Comparison of ENCODE assay signal across 1 mouse cellular context in genomic region chr11:16999933-17000332, GRCm38 (mm10).
TF ChIP-seq lines count a peak whose summit lies in the region.

No protein-coding gene starts in this region.

TF ChIP-seq in MEL, 35 proteins besides CTCF, POLR2A, EP300 and RAD21 (continued from another document):
- no peak for TF ChIP-seq NELFE (IDR thresholded peaks at IDR 0.05; ENCODE audit: low read depth, low read length)
- peak; percentile 24; the same call in 1 of the 2 replicates for TF ChIP-seq MYC (IDR thresholded peaks at IDR 0.05; ENCODE audit: low read depth, low read length)
- TF ChIP-seq HCFC1 (IDR thresholded peaks at IDR 0.05; ENCODE audit: low read depth, low read length): no peak
- TF ChIP-seq SIN3A (IDR thresholded peaks at IDR 0.05; ENCODE audit: low read length): no peak; the same call in 1 of the 2 replicates
- TF ChIP-seq TAL1 (IDR thresholded peaks at IDR 0.05; ENCODE audit: low read length): no peak
